Mouse (Mus musculus) adrenal gland, adult 18-20 months (tissue): ENCODE results near the gene Cfap58. TPM values are rescaled to one million over a fixed set of nuclear protein-coding genes. Genes with fewer than 3 reads are reported as not detected.

Experiments
- DNase-seq, 2 experiments: peaks; one replicate each; pipeline ENCODE4 v3.0.0; 2021 to 2022; ENCODE audit warnings: low spot score in 2 of 2
- total RNA-seq, 2 experiments: library from RNA; stranded (reverse); gene quantifications; 1 replicate in 1 of 2; 2 replicates in 1 of 2; pipeline ENCODE4 v1.2.3; 2021

The Cfap58 gene
- total RNA-seq, 2 experiments from 2014 or later: 0.10 TPM; not detected in 1

DNA sequence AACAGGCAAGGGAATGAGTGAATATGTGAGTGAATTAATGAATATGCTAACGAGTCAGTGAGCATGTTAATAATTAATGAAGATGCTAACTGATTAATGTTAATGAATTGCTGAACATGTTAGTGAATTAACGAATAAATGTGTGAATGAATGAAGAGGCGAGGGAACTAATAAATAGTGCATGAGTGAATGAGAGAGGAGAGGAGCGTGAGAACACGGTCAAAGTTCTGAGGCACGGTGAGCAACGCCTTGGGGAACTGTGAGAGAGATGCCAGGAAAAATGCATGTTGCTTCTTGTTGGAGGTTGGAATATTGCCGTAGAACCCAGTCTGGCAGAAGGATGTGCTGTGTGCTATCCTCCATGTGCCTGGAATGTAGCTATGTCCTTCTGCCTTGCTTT is 33.6 kb downstream of the Cfap58 start:
- DNase-seq: no peak

GRCm38 (mm10) chr19:47978109-47978701 is 40.7 kb downstream of the Cfap58 start:
- no peak for DNase-seq

DNA sequence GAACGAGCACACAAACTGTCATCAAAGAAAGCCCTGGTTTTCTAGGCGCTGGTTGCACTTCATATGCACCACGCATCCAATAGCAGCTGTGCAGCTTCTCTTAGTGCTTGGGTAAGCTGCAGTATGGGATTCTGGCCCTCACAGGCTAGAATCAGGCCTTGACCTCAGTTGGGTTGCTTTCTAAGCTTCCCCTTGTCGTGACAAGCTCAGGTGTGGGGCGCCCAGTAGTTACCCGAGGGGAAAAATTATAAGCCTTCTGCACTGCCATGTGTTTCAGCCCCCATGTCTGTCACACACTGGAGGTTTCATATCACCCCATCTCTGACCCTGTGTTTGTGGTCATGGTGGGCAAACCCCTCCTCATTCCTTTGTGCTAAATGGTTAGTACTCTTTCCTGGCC is 42.0 kb downstream of the Cfap58 start:
- no peak for DNase-seq

DNA sequence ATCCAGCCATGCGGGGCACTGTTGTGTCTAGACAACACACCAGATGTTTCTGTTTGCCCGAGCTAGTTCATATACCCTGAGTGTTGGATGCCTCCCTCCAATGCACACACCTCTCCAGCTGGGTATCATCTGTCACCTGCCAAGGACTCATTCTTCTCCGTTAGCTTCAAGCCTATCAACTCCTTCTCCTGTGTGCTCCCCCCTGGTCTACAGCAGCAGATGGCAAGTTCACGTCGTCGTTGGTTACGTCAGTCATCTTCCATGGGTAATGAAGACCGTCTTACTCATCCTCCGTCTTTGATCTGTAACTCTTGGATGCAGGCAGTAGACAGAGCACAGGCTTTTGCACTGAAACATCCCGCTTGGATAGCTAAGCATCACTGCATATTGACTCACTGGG is 42.8 kb downstream of the Cfap58 start:
- DNase-seq: no peak

- no peak for DNase-seq
Observed at GRCm38 (mm10) chr19:47985606-47986213, 48.2 kb downstream of the Cfap58 start.

DNA sequence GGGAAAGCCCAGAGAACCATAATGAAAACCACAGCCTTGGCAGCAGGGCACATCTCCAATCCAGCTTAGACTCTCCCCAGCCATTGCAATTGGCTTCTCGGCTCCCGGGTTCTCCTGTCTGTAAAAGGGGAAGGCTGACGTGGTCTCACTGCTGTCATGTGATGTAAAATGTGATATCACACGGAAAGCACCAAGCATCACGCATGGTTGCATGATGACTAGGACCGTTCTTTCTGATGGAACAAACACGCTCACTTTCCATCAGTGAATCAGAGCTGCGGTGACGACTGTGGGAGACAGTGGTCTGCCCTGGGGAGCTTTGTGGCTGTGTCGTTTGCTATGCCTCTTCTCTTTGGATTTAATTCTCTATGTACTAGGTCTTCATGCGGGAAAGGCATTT is 50.5 kb downstream of the Cfap58 start:
- no peak for DNase-seq

DNA sequence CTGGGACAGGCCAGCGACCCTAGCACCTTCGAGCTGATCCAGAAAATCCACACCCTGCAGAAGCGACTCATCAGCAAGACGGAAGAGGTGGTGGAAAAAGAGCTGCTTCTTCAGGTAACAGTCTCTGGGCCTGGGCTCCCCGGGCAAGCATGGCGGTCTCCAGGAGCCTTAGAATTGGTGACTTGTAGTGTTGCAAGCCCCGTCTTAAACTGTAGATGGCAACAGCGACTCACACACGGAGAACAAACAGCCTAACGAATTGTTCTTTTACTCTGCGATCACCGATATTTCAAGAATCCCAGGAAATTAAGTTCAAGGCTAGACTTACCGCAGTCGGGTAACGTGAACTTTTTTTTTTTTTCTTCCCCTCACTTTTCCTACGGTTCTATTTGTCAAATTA is 51.0 kb downstream of the Cfap58 start:
- DNase-seq: no peak

DNA sequence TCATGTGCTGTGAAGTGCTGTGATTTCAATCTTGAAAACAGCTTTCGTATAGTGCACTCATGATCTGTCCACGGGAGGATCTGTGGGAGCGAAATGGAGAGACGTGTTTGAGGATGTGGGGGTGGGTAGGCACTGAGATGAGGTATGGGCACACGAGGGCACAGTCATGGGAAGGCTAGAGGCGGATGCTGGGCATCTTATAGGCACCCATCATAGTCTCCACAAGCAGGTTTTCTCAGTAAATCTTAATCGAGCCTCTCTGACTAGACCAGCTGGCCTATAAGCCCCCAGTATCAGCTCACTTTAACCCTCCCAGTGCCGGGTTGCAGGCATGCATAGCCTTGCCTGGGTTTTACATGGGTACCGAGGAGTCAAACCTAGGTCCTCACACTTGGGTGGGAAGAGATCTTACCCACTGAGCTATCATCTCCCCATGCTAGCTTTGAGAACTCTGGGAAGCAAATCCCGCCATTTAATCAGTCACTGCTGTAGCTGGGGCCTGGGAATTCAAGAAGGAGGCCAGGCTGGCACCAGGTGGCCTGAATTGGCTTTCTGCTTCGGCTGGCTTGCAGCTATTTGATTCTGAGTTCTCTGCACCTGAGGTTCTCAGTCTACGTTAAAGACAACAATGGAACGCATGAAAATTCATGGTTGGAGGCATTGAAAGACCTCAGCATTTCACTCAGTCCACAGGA is 51.6 kb downstream of the Cfap58 start:
- DNase-seq: no peak

GRCm38 (mm10) chr19:47989575-47989891 is 52.1 kb downstream of the Cfap58 start:
- no peak for DNase-seq

DNA sequence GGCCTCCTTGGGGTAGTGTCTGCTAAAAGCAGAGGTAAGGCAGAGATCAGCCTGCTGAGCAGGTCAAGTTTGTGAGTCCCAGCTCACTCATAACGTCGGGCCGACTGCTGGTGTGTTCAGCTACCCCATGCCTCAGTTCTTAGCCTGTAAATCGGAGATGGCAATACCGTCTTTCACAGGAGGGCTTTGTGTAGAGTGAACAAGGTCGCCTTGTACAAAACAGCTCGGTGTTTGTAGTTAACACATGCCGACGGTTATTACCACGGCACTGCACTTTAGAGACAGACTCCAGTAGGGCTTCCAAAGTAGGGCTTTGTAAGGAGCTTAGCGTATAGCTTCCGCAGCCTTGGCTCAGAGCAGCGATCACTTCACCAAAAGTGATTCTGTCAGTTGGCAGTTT is 63.8 kb downstream of the Cfap58 start:
- DNase-seq: no peak

DNA sequence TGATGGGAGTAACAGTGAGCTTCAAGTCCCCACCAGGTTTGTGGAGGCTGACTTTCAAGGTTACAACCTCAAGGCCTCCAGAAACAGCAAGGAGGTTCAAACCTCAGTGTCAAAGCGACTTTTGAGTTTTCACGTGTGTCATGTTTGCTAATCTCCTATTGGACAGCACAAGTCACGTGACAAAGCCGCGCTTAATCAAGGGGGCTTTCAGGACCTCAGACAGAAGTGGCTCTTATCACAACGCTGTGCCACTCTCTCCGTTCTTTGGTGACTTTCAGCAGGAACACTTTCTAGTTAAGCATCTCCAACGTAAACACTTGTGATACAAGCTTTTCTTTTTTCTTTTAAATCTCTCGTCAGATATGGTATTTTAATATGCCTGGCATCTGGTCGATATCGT is 64.3 kb downstream of the Cfap58 start:
- DNase-seq: no peak

DNA sequence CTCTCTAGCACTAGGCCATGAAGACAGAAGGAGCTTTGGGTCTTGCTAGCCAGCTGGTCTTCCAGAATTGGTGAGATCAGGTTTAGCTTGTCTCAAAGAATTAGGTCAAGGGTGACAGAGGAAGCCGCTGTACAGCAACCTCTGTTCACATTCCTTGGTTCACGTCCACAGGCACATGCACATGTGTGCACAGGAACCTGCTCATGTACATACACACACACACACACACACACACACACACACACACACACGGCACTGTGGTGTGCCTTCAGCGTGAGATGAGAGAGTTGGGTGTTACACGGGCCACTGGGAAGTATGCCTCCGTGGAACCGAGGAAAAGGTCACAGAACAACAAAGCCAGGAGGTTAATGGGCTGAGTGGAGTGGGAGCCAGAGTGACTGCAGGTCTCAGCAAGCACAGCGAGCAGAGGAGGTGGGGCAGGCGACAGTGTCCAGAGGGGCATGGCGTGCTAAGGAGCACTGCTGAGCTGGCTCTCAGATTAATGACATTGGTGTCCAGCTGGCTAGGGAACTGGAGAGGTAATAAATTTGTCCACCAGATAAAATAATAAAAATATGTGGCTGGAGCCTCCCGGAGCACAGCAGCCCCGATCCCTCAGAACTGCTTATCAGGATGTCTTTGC is 71.4 kb downstream of the Cfap58 start:
- DNase-seq: no peak

DNA sequence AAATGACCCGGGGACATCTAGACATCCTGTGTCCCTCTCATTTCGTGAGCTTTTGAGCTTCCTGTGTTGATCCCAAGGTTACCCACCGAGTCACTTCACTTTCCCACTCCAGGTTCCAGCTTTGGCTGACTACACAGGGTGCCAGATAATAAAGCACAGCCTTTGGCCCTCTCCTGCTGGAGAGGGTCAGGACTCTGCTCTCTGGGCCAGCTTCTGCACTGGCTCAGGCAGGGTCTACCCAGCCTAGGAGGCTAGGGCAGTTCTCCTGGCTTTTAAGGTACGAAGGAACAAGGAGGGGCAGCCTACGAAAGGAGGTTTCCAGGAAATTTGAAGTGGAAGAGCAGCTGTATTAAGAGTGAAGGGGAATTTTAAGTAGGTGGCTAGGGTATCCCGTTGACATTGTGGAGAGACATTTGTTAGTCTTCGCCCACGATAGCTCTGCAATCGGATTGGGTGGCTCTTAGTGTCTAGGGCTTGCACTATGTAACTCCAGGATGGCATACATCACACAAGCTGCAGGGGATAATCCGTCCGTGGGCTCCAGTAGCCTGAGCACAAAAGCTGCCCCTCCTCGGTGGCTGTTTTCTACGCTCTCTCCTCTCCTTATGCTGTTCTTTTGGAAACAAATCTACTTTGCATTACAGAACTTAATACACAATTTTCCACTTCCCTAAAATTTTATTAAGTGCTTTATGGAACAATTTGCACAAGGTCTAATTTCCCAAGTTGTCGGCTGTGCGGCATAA is 72.3 kb downstream of the Cfap58 start:
- no peak for DNase-seq

DNA sequence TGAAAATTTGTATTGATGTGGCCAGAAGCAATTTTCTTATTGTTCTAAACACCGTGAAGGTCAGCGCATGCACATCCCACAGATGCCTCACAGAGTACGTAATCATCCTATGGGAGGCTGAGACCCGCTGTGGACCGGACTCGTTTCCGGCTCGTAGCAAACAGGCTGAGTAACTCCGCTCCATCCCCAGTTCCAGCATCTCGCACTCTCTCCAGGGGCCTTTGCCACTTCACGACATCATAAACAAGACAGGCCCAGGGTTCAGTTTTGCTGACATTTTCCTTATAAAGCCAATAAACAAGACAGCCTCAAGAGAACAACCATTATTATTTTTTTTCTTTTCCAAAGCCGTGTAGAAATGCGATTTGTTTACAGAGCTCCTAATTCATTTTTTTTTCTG is 82.6 kb downstream of the Cfap58 start:
- DNase-seq: no peak

DNA sequence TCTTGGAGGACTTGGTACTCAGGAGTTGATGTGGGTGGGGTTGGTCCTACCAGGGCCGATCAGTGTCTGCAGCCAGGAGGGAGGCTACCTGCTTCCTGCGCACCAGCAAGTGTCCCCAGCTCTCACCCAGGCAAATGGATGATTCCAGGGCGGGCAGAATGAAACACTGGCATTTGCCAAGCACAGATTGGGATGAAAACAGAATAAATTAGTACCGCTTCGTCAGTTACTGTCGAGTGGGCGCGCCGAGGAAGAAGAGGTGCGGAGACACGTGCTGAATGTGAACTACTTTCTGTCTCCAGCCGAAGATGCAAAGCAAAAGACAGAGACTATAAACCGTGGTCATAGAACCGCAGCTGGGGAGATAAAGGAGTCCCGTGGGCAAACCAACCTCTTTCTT is 84.0 kb downstream of the Cfap58 start:
- no peak for DNase-seq

DNA sequence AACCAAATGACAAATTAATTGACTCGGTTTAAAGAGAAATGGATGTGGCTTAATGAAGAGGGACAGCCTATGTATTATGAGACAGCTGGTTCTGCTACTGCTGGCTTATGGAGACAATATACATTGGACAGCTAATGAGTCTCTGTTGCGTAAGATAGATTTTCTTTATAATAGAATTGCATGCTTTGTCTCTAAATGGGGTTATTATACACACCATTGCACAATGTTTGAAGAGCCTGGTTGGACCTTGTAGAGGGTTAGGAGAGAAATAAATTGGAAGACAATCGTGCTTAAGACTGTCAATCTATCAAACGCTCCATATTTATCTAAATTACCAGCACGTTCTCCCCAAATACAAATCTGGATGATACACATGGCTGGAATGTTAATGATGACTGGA is 85.3 kb downstream of the Cfap58 start:
- no peak for DNase-seq

- no peak for DNase-seq
Observed at GRCm38 (mm10) chr19:48023726-48024125, 86.3 kb downstream of the Cfap58 start.

GRCm38 (mm10) chr19:48025366-48025765 is 87.9 kb downstream of the Cfap58 start:
- no peak for DNase-seq

GRCm38 (mm10) chr19:48026882-48027281 is 89.4 kb downstream of the Cfap58 start:
- DNase-seq: no peak

GRCm38 (mm10) chr19:48039554-48039953 is 102.1 kb downstream of the Cfap58 start:
- no peak for DNase-seq

DNA sequence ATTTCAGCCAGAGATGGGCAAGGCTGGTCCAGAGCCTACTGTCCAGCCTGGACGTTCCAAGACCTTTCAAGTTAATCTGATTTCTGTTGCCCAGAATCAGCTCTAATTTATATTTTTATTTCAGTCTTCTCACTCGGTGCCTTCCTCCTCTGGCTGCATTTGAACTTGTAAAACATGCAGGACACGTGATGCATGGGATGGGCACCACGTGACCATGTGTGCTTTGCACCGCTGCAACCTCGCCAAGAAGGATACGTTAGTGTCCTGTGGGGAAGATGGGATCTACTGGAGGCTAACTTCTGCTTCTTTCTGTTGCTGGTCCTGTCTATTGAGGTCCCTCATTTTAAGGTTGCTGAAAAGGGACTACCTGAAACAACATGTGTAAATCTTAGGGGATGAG is 109.8 kb downstream of the Cfap58 start:
- no peak for DNase-seq

GRCm38 (mm10) chr19:48049361-48049760 is 111.9 kb downstream of the Cfap58 start:
- DNase-seq: no peak
